Mouse (Mus musculus) liver, embryonic 13.5 days (tissue): ENCODE data around the gene Brd9. TPM values are rescaled to one million over a fixed set of nuclear protein-coding genes. Genes with fewer than 3 reads are reported as not detected.

Experiments
- ATAC-seq: fragments of 200-750 bp; cut with Nextera tagmentation; 2 replicates; pipeline ENCODE4 v1.8.0; 2017; ENCODE audit warnings: low read depth, mild to moderate bottlenecking, moderate number of reproducible peaks, moderate library complexity
- DNase-seq: peaks from one replicate; pipeline ENCODE4 v3.0.0; 2022
- H3K27ac ChIP-seq: fragments of 300-500 bp; sonication (generic); 2 replicates; pipeline ENCODE4 v1.5.1; 2015; ENCODE audit warnings: moderate library complexity, mild to moderate bottlenecking, inconsistent platforms
- H3K27me3 ChIP-seq: fragments of 300-500 bp; sonication (generic); 2 replicates; pipeline ENCODE4 v1.6.1; 2015; ENCODE audit warnings: mild to moderate bottlenecking, inconsistent platforms
- H3K36me3 ChIP-seq: fragments of 300-500 bp; sonication (generic); 2 replicates; pipeline ENCODE4 v1.6.1; 2015; ENCODE audit warnings: mild to moderate bottlenecking, inconsistent platforms
- H3K4me1 ChIP-seq: fragments of 300-500 bp; sonication (generic); replicated peaks from 2 replicates; pipeline ENCODE4 v1.6.1; 2015; ENCODE audit warnings: inconsistent platforms
- H3K4me2 ChIP-seq: fragments of 300-500 bp; sonication (generic); 2 replicates; pipeline ENCODE4 v1.6.1; 2015; ENCODE audit warnings: inconsistent platforms, mild to moderate bottlenecking, moderate library complexity
- H3K4me3 ChIP-seq: fragments of 300-500 bp; sonication (generic); replicated peaks from 2 replicates; pipeline ENCODE4 v1.5.1; 2015; ENCODE audit warnings: mild to moderate bottlenecking, inconsistent platforms
- H3K9ac ChIP-seq: fragments of 300-500 bp; sonication (generic); 2 replicates; pipeline ENCODE4 v1.6.1; 2015; ENCODE audit warnings: mild to moderate bottlenecking, inconsistent platforms
- H3K9me3 ChIP-seq: fragments of 300-500 bp; sonication (generic); replicated peaks from 2 replicates; pipeline ENCODE4 v1.6.1; 2016; ENCODE audit warnings: inconsistent platforms
- WGBS: fragments of 180-500 bp; shearing (Covaris S2); methylation state at CpG from one replicate; pipeline ENCODE4 v1.1.7; 2015; ENCODE audit not compliant: insufficient replicate concordance; 5-methylcytosine and 5-hydroxymethylcytosine counted together
- polyA plus RNA-seq: library from polyadenylated mRNA; unstranded; fragments of >200 nt; fragmentation: Nextera tagmentation; extraction: Ambion mirVana; gene quantifications from 2 replicates; pipeline ENCODE4 v1.2.1, GENCODE M21; 2015

Gene Brd9
- polyA plus RNA-seq, 1 experiment from 2014 or later: 18.1 TPM

DNA sequence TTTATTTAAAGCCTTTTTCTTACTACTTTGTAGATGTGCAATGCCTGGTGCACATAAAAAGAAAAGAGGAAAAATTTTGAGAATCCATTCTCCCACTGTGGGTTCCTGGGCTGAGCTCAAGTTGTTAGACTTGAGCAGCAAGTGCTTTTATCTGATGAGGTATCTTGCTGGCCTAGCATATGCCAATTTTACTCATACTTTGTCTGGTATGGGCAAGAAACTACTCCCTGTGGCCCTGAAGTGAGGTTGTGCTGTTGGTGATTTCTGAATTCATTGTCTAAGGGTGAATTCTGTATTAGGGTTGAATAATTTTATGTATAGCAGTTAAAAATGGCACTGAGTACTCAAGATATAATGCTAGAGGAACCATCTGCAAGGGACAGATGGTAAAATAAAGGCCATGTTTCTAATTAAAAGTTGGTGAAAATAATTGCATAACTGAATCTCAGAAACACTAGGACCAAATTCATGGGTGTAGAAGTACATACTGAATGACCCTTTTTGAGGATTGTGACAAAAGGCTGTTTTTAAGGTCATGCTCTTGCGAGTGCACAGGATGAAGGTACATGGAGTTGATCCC is 16.0 kb downstream of the Brd9 start:
- ATAC-seq (no peak), DNase-seq (no peak)
- Histone ChIP-seq H3K27ac (no peak overlapping the region), H3K4me1 (no peaks in the 10 kb centered on the region), H3K9me3 (no peaks in the 10 kb centered on the region), H3K4me2 (no peak overlapping the region), H3K9ac (no peak overlapping the region), H3K27me3 (no peaks in the 10 kb centered on the region), H3K4me3 (no peak overlapping the region), H3K36me3 (peaks cover 82% of the 10 kb centered on the region)
- WGBS: 68% methylated on average over 1 of the region's 1 CpGs

DNA sequence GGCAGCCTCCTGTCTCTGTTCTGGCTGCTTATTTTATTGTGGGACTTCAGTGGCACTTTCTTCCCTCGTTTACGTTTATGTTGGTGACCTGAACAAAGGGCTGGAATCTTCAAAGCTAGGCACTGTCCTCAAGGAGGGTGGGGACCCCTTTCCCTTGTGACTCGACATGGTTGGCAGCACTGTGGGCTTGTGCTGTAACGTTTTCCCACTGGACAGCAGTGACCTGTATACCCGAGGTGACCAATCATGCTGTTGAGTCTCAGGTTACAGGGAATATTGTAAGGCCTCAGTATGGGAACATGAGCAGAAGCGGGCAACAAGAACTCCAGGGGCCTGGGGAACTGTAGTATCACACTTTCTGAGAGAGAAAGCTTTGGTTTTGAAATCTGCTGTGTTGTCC is 17.1 kb downstream of the Brd9 start:
- WGBS: 68% methylated on average over 6 of the region's 6 CpGs
- H3K9ac ChIP-seq: no peak overlapping the region
- no peaks in the 10 kb centered on the region for H3K27me3 ChIP-seq
- H3K4me1 ChIP-seq: no peaks in the 10 kb centered on the region
- DNase-seq (no peak), ATAC-seq (no peak)
- peaks cover 82% of the 10 kb centered on the region for H3K36me3 ChIP-seq
- no peak overlapping the region for H3K4me3 ChIP-seq
- H3K27ac ChIP-seq: no peak overlapping the region
- no peak overlapping the region for H3K4me2 ChIP-seq
- H3K9me3 ChIP-seq: no peaks in the 10 kb centered on the region

- WGBS: 52% methylated on average over 5 of the region's 5 CpGs
- H3K4me3 ChIP-seq: no peak overlapping the region
- no peak overlapping the region for H3K4me2 ChIP-seq
- H3K4me1 ChIP-seq: no peaks in the 10 kb centered on the region
- ATAC-seq (no peak), DNase-seq (no peak)
- H3K27ac ChIP-seq: no peak overlapping the region
- H3K9me3 ChIP-seq: no peaks in the 10 kb centered on the region
- H3K9ac ChIP-seq: no peak overlapping the region
- H3K27me3 ChIP-seq: no peaks in the 10 kb centered on the region
- peaks cover 82% of the 10 kb centered on the region for H3K36me3 ChIP-seq
Measured at GRCm38 (mm10) chr13:73955531-73955930, 17.9 kb downstream of the Brd9 start.

GRCm38 (mm10) chr13:73960117-73960652 is 22.6 kb downstream of the Brd9 start:
- Histone ChIP-seq H3K9me3 (no peaks in the 10 kb centered on the region), H3K36me3 (peaks cover 54% of the 10 kb centered on the region), H3K27ac (no peak overlapping the region), H3K9ac (no peak overlapping the region), H3K4me2 (no peak overlapping the region), H3K27me3 (no peaks in the 10 kb centered on the region), H3K4me1 (no peaks in the 10 kb centered on the region), H3K4me3 (no peak overlapping the region)
- WGBS: 81% methylated on average over 10 of the region's 10 CpGs
- DNase-seq (no peak), ATAC-seq (no peak)

DNA sequence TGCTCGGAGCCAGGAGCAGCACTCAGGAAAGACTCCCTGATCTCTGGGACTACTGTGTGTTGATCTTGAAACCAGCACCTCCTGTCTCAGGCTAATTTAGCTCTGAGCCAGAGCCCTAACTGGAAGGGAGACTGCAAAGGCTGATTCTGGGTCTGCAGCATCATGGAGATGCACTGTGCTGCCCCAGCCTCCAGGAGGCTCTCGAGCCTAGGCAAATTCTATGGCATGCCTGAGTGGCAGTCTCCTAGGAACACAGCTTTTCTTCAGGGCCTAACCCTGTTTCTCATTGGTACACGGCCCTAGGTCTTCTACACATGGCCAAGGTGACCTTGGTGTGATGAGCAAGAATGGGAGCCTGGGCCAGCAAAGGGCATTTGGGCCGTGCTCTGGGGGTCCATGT is 23.6 kb downstream of the Brd9 start:
- H3K27me3 ChIP-seq: no peaks in the 10 kb centered on the region
- H3K4me3 ChIP-seq: no peak overlapping the region
- no peaks in the 10 kb centered on the region for H3K9me3 ChIP-seq
- H3K36me3 ChIP-seq: peaks cover 45% of the 10 kb centered on the region
- no peak overlapping the region for H3K9ac ChIP-seq
- ATAC-seq: no peak
- H3K4me2 ChIP-seq: no peak overlapping the region
- no peak overlapping the region for H3K27ac ChIP-seq
- DNase-seq: no peak
- WGBS: 64% methylated on average over 4 of the region's 4 CpGs
- no peaks in the 10 kb centered on the region for H3K4me1 ChIP-seq

DNA sequence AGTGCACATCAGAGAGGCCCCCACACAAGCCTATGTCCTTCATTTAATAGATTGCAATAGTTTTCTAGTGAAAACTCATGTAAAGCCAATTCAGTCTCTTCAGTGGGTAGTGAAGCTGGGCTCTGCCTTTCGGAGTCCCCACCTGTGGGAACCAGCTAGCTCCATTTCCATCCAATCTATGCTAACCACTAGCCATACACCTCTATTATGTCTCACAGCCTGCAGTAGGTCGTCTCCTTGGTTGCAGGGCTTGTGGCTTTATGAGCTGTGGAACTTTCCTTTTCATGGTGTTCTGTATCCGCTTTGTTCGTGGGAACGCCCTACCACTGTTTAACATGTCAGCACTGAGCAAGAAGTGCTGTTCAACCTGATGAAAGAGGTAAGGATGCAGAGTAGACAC is 25.9 kb downstream of the Brd9 start, which contains the start of gene Zdhhc11:
Zdhhc11 (plus strand) TSS at position 301 of the 400 bp plus-strand sequence.
- Histone ChIP-seq H3K36me3 (peaks cover 25% of the 10 kb centered on the region), H3K4me2 (no peak within 1 kb of the TSS), H3K9me3 (no peaks in the 10 kb centered on the region), H3K27me3 (no peaks in the 10 kb centered on the region), H3K4me3 (no peak within 1 kb of the TSS), H3K4me1 (no peaks in the 10 kb centered on the region), H3K9ac (no peak within 1 kb of the TSS), H3K27ac (no peak within 1 kb of the TSS)
- no peak for ATAC-seq
- WGBS: 80% methylated on average over 5 of the region's 5 CpGs
- no peak for DNase-seq

DNA sequence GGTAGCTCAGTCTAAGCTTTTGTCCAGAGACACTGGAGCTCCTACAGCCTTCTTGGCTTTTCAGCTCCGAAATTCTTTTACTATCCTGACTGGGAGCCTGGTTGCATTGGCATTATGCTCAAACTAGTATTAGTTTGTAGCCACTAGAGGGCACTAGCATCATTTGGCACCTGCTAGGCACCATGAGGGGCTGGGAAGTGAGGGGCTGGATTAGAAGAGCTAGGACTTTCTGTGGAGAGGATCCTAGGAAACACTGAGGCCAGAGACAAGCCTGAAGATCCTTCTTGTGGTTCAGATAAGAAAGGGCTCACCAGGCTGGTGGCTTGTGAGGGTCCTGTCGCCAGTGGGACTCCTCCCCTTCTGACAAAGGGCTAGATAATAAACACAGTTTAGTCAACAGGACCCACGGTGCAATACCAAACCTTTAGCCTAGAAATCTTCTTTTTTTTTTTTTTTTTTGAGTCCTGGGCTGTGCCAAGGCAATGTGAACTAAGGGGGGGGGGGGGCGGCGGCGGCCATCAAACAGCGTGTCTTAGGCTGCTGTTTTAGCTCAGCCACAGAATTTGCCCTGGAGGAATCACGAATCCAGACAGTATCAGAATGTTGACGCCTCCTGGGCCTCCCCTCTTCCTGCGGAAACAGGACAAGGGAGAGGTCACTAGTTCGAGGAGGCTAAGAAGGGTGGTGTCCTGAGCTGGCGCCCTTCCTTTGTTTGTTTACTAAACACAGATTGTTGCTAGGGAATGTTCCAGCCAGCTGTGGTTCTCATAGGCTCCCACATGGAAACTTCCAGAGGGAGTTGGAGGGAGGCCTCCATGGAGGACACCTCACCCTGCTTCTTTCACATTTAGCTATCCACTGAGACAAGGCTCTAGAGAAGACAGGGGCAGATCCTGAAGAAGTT is 33.2 kb downstream of the Brd9 start:
- H3K9ac ChIP-seq: no peak overlapping the region
- H3K27me3 ChIP-seq: no peaks in the 10 kb centered on the region
- H3K4me3 ChIP-seq: no peak overlapping the region
- H3K27ac ChIP-seq: no peak overlapping the region
- H3K36me3 ChIP-seq: no peaks in the 10 kb centered on the region
- ATAC-seq (peak; percentile 69), DNase-seq (peak; percentile 32)
- H3K4me2 ChIP-seq: peak overlapping the region; percentile 47
- H3K9me3 ChIP-seq: no peaks in the 10 kb centered on the region
- 15% methylated on average over 12 of the region's 12 CpGs for WGBS
- peaks cover 12% of the 10 kb centered on the region for H3K4me1 ChIP-seq

- peaks cover 20% of the 10 kb centered on the region for H3K4me1 ChIP-seq
- ATAC-seq (no peak), DNase-seq (no peak)
- no peaks in the 10 kb centered on the region for H3K36me3 ChIP-seq
- H3K27ac ChIP-seq: no peak overlapping the region
- H3K4me3 ChIP-seq: no peak overlapping the region
- no peaks in the 10 kb centered on the region for H3K9me3 ChIP-seq
- 72% methylated on average over 3 of the region's 3 CpGs for WGBS
- H3K27me3 ChIP-seq: 0 out of 2 replicates have a peak, but pooled peaks cover 1% of the 10 kb centered on the region
- H3K4me2 ChIP-seq: no peak overlapping the region
- no peak overlapping the region for H3K9ac ChIP-seq
Measured at GRCm38 (mm10) chr13:73974523-73974922, 36.9 kb downstream of the Brd9 start.

GRCm38 (mm10) chr13:73976935-73977334 is 39.3 kb downstream of the Brd9 start:
- peaks cover 8% of the 10 kb centered on the region for H3K4me1 ChIP-seq
- H3K4me2 ChIP-seq: no peak overlapping the region
- ATAC-seq: peak; percentile 78
- no peak overlapping the region for H3K4me3 ChIP-seq
- DNase-seq: no peak
- no peak overlapping the region for H3K9ac ChIP-seq
- no peak overlapping the region for H3K27ac ChIP-seq
- no peaks in the 10 kb centered on the region for H3K36me3 ChIP-seq
- H3K27me3 ChIP-seq: 0 out of 2 replicates have a peak, but pooled peaks cover 3% of the 10 kb centered on the region
- H3K9me3 ChIP-seq: no peaks in the 10 kb centered on the region
- WGBS: 55% methylated on average over 5 of the region's 5 CpGs

- Histone ChIP-seq H3K27ac (peak overlapping the region; percentile 31; the same call in 1 of the 2 replicates), H3K4me3 (no peak overlapping the region), H3K27me3 (no peaks in the 10 kb centered on the region), H3K4me2 (peak overlapping the region; percentile 35), H3K9ac (no peak overlapping the region), H3K36me3 (no peaks in the 10 kb centered on the region), H3K4me1 (peaks cover 19% of the 10 kb centered on the region), H3K9me3 (no peaks in the 10 kb centered on the region)
- no peak for DNase-seq
- ATAC-seq: peak; percentile 43
- 49% methylated on average over 5 of the region's 5 CpGs for WGBS
Measured at GRCm38 (mm10) chr13:73990325-73990724, 52.7 kb downstream of the Brd9 start.

DNA sequence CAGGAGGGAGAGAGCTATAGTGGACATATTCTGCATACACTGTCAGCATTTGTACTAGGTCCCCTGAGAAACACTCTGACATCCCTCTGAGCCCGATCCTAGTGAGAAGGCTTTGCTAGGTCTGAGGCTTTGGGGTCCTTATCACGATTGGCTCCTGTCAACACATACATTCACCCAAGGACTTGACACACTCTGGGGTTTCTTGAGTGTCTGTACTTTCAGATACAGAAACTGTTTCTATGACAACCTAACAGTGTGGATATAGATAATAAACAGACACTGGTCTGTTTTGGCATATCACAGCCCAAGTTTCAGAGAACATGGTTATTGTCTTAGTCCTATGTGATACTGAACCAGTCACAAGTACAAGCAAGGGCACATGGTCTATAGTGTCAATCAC is 53.1 kb downstream of the Brd9 start:
- H3K27ac ChIP-seq: peak overlapping the region; percentile 31; the same call in 1 of the 2 replicates
- peak overlapping the region; percentile 35 for H3K4me2 ChIP-seq
- H3K36me3 ChIP-seq: no peaks in the 10 kb centered on the region
- DNase-seq (peak; percentile 40), ATAC-seq (peak; percentile 96)
- H3K27me3 ChIP-seq: no peaks in the 10 kb centered on the region
- H3K4me1 ChIP-seq: peaks cover 19% of the 10 kb centered on the region
- H3K4me3 ChIP-seq: no peak overlapping the region
- 18% methylated on average over 2 of the region's 2 CpGs for WGBS
- H3K9ac ChIP-seq: no peak overlapping the region
- H3K9me3 ChIP-seq: no peaks in the 10 kb centered on the region
